Mouse (Mus musculus) right cerebral cortex, postnatal 4 days (tissue): ENCODE measurements at regions not wholly inside any gene's neighbourhood (a gene's known extent, or its start where the extent isn't known, plus 50 kb on each side); places are given as distances from the start of the nearest gene placed in this dataset.
A peak's percentile ranks its signal among the peaks of the same experiment; 100 is the strongest.

Experiments used
- DNase-seq: peaks from one replicate; pipeline ENCODE4 v3.0.0-alpha.2; 2022

DNA sequence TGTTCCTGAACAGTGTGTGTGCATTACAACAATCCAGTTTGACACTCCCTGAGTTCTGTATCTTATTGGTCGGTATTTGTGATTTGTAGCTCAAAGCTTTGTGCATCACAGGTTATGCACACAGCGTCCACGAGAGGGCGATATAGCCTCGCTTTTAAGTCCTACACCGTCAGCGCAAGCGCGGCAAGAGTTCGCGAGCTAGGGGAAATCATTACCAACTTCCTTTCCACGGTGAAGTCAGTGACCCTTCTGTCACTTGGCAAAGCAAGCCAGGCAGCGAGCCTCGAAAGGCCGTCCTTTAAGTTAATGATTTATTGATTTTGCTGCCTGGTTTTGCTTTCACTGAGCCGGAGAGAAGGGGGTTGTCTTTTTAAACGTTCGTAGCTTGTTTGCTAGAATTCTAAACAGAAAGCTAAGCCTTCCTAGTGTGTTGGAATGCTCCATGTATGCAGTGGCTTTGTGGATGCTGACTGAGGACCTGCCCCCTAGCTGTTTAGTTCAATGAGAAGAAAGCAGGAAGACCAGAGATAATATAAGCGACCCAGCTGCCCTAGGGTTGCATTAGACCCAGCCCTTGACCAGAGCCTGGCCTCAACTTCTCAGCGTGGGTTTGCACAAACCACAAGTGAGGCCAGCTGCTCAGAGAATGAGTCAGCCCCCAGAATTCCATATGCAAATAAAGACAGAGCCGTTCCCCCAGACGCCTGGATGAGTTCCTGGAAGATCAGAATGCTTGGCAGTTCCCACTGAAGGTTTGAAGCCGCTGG lies 79.0 kb upstream of the Ipo5 start:
- peak; percentile 95 for DNase-seq

- DNase-seq: no peak
Observed at GRCm38 (mm10) chr14:120834821-120835220, 76.2 kb upstream of the Ipo5 start.

- no peak for DNase-seq
Observed at GRCm38 (mm10) chr14:120835758-120836157, 75.3 kb upstream of the Ipo5 start.

DNA sequence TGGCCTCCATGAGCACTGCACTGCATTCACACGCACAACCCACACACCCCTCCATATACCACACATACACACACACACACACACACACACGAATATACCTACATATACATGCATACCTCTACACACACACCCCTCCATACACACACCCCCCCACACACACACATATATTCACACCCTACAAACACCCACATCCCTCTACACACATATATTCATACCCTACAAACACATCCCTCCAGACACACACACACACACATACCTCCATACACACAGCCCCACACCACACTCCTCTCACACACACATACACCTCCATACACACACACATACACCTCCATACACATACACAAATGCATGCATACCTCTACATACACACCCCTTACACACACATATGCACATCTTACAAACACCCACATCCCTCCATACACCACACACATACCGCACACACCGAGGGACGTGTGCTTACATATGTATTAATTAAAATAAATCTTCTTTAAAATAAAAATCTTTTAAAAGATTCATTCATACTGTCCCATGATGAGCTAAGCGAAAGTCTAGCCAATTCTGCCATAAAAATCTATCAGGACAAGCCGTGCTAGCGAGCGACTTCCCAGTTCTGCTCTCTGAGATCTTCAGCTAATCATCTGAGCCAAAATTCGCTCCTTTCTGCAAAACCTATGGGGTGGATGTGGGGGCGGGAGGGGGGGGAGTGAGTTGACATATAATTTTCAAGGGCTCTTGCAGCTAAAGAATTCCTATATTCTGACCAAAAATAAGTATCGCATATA lies 74.3 kb upstream of the Ipo5 start:
- DNase-seq: no peak

DNA sequence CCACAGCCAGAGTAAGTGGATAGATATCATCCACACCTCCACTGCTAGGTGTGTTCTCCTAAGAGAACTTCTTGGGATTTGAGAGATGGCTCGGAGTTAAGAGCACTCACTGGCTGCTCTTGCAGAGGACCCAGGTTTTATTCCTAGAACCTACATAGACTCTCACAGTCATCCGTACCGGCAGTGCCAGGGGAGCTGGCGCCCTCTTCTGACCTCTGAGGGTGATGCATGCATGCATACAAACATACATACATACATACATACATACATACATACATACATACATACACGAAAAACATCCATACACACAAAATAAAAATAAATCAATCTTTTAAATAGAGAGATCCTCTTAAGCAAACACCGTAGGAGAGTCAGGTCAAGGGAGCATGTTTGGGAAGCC lies 70.1 kb upstream of the Ipo5 start:
- no peak for DNase-seq

GRCm38 (mm10) chr14:120841311-120841710 lies 69.7 kb upstream of the Ipo5 start:
- DNase-seq: no peak

DNA sequence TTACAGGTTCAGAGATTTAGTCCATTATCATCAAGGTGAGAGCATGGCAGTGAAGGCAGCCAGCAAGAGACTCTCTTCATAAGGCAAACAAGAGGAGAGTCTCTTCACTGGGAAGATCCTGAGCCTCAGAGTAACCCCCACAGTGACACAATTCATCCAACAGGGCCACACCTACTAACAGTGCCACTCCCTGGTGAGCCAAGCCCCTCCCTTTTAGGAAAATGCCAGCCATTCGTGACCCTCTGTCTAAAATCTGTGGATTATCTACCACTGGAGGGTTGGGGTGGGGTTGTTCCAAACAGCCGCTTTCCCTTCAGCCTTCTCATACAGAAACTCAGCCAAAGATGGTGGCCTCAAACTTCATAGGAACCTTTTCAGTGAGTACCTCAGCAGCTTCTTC lies 65.9 kb upstream of the Ipo5 start:
- no peak for DNase-seq

DNA sequence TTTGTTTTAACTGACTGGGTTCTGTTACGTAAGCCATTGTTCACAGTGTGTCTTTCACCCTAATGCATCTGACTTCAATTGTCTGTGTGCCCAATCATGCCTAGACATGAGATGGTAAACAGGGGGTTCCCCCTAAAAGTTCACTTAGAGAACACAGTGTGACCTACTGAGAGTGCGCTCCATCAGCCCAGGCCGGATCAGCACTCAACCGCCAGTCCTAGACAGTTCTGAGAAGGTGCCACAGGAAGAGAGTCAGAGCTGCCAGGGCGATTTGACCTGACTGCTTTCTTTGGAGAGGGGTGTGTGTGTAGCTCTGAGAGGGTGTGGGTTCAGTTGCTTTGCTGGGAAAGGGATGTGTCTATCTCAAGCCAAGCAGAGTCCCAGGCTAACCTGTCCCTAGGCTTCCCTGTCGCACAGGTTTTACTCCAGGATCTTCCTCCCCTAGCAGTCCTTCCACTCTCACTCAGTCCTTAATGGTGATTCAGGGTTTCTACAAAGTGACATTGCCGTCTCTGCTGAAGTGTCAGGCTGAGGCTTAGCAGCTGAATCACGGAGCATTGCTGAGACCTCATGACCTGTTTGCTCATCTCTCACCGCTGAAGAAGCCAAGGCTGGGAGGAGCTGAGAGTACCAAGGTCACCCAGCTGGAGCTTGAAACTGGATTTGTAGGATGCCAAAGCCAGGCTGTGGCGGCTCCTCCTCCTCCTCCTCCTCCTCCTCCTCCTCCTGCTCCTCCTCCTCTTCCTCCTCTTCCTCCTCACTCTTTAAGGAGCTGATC lies 64.8 kb upstream of the Ipo5 start:
- DNase-seq: no peak

- no peak for DNase-seq
Observed at GRCm38 (mm10) chr14:120847006-120847405, 64.0 kb upstream of the Ipo5 start.

- DNase-seq: no peak
Observed at GRCm38 (mm10) chr14:120848083-120848951, 62.7 kb upstream of the Ipo5 start.

DNA sequence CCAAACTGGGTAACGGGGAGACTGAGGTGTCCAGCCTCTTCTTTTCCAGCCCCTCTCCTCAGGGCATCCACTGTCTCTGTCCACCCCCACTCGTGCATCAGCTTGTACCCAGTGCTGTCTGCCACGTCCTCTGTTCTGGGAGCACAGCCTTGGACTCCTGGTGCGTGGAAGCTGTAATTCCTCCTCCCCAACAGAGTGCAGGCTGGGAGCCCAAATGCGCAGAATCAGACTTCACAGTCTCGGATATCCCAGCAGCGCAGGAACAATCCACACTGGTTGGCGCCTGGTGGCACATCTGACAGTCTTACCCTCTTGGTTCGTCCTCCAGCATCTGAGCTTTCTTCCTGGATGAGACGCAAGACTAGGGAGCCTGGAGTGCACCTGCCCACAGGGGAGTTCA lies 61.9 kb upstream of the Ipo5 start:
- no peak for DNase-seq

DNA sequence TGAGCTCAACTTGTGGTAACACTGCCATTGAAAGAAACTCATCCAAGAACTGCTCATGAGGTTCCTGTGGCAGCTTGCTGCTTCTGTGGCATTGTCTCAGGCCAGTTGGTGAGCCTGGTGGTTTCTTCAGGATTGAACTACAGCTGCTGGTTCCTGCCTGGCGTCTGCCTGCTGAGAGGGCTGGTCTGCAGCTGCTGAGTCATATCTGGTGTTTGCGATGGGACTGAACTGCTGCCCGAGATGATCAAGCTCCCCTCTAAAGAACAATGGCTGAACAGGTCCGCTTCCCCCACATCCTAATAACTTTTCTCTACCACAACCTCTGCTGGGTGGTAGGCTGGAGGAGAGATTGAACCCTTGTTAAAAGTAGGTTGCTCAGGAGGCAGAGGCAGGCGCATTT lies 57.4 kb upstream of the Ipo5 start:
- DNase-seq: no peak

DNA sequence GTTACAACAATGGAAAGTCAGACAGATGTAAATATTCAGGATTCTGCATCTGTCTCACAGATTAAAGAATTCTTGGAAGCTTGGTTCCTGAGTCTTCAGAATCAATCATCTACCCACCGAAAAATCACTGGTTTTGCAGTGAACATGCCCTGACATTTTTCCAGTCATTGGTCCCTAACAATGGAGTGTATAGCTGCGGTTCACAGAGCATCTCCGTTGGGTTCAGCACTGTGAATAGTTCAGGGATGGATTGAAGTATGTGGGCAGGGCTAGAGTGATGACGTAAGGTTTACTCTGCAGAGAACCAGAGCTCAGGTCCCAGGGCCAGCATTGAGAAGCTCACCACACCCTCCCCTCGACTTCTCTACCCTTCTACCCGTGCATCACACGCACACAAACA lies 56.5 kb upstream of the Ipo5 start:
- DNase-seq: no peak

- peak; percentile 45 for DNase-seq
Observed at GRCm38 (mm10) chr14:120855181-120855580, 55.8 kb upstream of the Ipo5 start.
